Mouse (Mus musculus): ENCODE results near the gene Nol7. TPM values are rescaled to one million over a fixed set of nuclear protein-coding genes. Genes with fewer than 3 reads are reported as not detected.

Gene Nol7
- polyA plus RNA-seq, 1 experiment: 62.1 TPM

DNA sequence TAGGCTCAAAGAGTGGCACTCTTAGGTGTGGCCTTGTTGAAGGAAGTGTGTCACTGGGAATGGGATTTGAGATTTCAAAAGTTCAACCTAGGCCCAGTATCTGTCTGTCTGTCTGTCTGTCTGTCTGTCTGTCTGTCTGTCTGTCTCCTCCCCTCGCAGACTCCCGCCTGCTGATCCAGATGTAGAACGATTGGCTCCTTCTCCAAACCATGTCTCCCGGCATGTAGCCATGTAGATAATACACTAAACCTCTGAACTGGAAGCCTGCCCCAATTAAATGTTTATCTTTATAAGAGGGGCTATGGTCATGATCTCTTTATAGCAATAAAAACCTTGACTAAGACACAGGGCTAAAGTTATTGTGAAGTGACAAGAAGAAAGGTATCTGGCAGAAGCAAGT, 47.6 kb downstream of the Nol7 start:
- H3K4me3 ChIP-seq (ENCODE audit: extremely low read depth, insufficient read depth, insufficient read length): no peak overlapping the region
- no peak overlapping the region for H3K27ac ChIP-seq (ENCODE audit: insufficient read depth, low read length)
- H3K27me3 ChIP-seq (ENCODE audit: control insufficient read depth, insufficient read depth, low read length): no peaks in the 10 kb centered on the region
- no peak for DNase-seq (ENCODE audit: low read depth in 1 of 2, low spot score in 2 of 2)
- WGBS: 77% methylated on average over 4 of the region's 4 CpGs
- H3K4me1 ChIP-seq (ENCODE audit: control insufficient read depth, insufficient read depth, insufficient read length): peaks cover 14% of the 10 kb centered on the region; the same call in 1 of the 2 replicates
- no peaks in the 10 kb centered on the region for H3K36me3 ChIP-seq (ENCODE audit: control insufficient read depth, insufficient read depth, low read length)
- TF ChIP-seq POLR2A (IDR thresholded peaks at IDR 0.05; ENCODE audit: low read depth, low read length) (no peak), CTCF (IDR thresholded peaks at IDR 0.05; ENCODE audit: extremely low read depth, insufficient read depth, insufficient read length, insufficient replicate concordance) (no peak)

DNA sequence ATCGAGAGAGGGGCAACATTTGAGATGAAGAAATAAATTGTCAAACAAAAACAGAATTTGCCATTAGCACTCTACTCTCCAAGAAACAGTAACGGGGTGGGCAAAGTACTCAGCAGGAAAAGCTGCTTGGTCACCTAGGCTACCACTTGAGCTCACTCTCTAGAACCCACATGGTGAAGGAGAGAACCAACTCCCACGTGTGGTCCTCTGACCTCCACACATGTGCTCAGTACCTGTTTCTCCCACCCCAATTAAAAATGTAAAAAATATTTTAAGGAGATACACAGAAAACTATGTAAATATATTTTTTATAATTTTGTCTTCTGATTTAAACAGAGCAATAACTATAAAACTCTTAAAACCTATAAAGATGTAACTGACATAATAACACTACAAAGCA, 49.5 kb downstream of the Nol7 start:
- Histone ChIP-seq H3K36me3 (ENCODE audit: control insufficient read depth, insufficient read depth, low read length) (no peaks in the 10 kb centered on the region), H3K4me1 (ENCODE audit: control insufficient read depth, insufficient read depth, insufficient read length) (peaks cover 11% of the 10 kb centered on the region), H3K4me3 (ENCODE audit: extremely low read depth, insufficient read depth, insufficient read length) (no peak overlapping the region), H3K27ac (ENCODE audit: insufficient read depth, low read length) (no peak overlapping the region), H3K27me3 (ENCODE audit: control insufficient read depth, insufficient read depth, low read length) (no peaks in the 10 kb centered on the region)
- WGBS: 49% methylated on average over 3 of the region's 3 CpGs
- no peak for TF ChIP-seq CTCF (IDR thresholded peaks at IDR 0.05; ENCODE audit: extremely low read depth, insufficient read depth, insufficient read length, insufficient replicate concordance)
- no peak for TF ChIP-seq POLR2A (IDR thresholded peaks at IDR 0.05; ENCODE audit: low read depth, low read length)
- DNase-seq (ENCODE audit: low read depth in 1 of 2, low spot score in 2 of 2): no peak

GRCm38 (mm10) chr13:43450686-43451085, 52.5 kb downstream of the Nol7 start:
- Histone ChIP-seq H3K36me3 (ENCODE audit: control insufficient read depth, insufficient read depth, low read length) (no peaks in the 10 kb centered on the region), H3K4me3 (ENCODE audit: extremely low read depth, insufficient read depth, insufficient read length) (no peak overlapping the region), H3K27me3 (ENCODE audit: control insufficient read depth, insufficient read depth, low read length) (no peaks in the 10 kb centered on the region), H3K27ac (ENCODE audit: insufficient read depth, low read length) (peak overlapping the region; percentile 54), H3K4me1 (ENCODE audit: control insufficient read depth, insufficient read depth, insufficient read length) (peaks cover 19% of the 10 kb centered on the region)
- no peak for TF ChIP-seq CTCF (IDR thresholded peaks at IDR 0.05; ENCODE audit: extremely low read depth, insufficient read depth, insufficient read length, insufficient replicate concordance)
- TF ChIP-seq POLR2A (IDR thresholded peaks at IDR 0.05; ENCODE audit: low read depth, low read length): no peak
- 84% methylated on average over 3 of the region's 3 CpGs for WGBS
- DNase-seq (ENCODE audit: low read depth in 1 of 2, low spot score in 2 of 2): no peak

GRCm38 (mm10) chr13:43452177-43452576, 54.0 kb downstream of the Nol7 start:
- 63% methylated on average over 2 of the region's 2 CpGs for WGBS
- H3K27ac ChIP-seq (ENCODE audit: insufficient read depth, low read length): peak overlapping the region; percentile 21; the same call in 1 of the 2 replicates
- H3K4me1 ChIP-seq (ENCODE audit: control insufficient read depth, insufficient read depth, insufficient read length): peaks cover 22% of the 10 kb centered on the region

DNA sequence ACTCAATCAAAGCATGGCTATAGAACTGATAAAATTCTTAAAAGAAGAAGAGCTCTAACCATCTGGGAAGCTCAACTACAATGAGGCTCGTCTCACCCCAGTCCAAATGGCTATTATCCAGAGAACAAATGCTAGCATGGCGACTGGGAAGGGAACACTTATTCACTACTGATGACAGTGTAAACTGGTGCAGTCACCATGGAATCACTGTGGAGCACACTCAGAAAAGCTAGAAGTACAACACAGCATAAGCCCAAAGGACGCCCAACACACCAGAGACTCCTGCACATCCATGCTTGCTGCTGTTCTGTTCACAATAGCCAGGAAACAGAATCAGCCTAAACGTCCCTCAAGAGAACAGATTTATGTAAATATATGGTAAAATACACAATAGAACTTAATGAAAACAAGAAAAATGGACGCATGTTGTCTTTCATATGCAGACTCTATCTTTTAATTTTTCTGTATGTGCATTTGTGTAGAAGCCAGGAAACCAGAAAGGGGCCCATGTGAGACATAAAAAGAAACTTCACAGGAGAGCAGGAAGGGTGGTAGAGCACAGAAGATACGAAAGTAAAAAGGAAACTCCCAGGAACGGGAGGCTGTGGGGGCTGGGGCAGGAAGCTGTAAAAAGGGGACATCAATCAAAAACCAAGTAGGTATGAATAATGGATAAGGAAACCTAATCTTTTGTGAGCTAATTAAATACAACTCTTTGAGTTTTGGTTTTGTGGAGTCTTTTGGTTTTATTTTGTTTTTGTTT, 54.8 kb downstream of the Nol7 start:
- H3K27me3 ChIP-seq (ENCODE audit: control insufficient read depth, insufficient read depth, low read length): no peaks in the 10 kb centered on the region
- DNase-seq (ENCODE audit: low read depth in 1 of 2, low spot score in 2 of 2): peak in 1 of 2 experiments; percentile 18
- no peaks in the 10 kb centered on the region for H3K36me3 ChIP-seq (ENCODE audit: control insufficient read depth, insufficient read depth, low read length)
- TF ChIP-seq POLR2A (IDR thresholded peaks at IDR 0.05; ENCODE audit: low read depth, low read length) (no peak), CTCF (IDR thresholded peaks at IDR 0.05; ENCODE audit: extremely low read depth, insufficient read depth, insufficient read length, insufficient replicate concordance) (no peak)
- H3K27ac ChIP-seq (ENCODE audit: insufficient read depth, low read length): peak overlapping the region; percentile 81
- H3K4me1 ChIP-seq (ENCODE audit: control insufficient read depth, insufficient read depth, insufficient read length): peaks cover 18% of the 10 kb centered on the region
- WGBS: 25% methylated on average over 7 of the region's 7 CpGs
- no peak overlapping the region; the same call in 1 of the 2 replicates for H3K4me3 ChIP-seq (ENCODE audit: extremely low read depth, insufficient read depth, insufficient read length)

More at GRCm38 (mm10) chr13:43452177-43452576, 54.0 kb downstream of the Nol7 start:
- H3K4me3 ChIP-seq (ENCODE audit: extremely low read depth, insufficient read depth, insufficient read length): no peak overlapping the region
- DNase-seq (ENCODE audit: low read depth in 1 of 2, low spot score in 2 of 2): no peak
- TF ChIP-seq POLR2A (IDR thresholded peaks at IDR 0.05; ENCODE audit: low read depth, low read length) (no peak), CTCF (IDR thresholded peaks at IDR 0.05; ENCODE audit: extremely low read depth, insufficient read depth, insufficient read length, insufficient replicate concordance) (no peak)
- H3K36me3 ChIP-seq (ENCODE audit: control insufficient read depth, insufficient read depth, low read length): no peaks in the 10 kb centered on the region
- H3K27me3 ChIP-seq (ENCODE audit: control insufficient read depth, insufficient read depth, low read length): no peaks in the 10 kb centered on the region

GRCm38 (mm10) chr13:43454431-43454830, 56.2 kb downstream of the Nol7 start:
- TF ChIP-seq CTCF (IDR thresholded peaks at IDR 0.05; ENCODE audit: extremely low read depth, insufficient read depth, insufficient read length, insufficient replicate concordance): no peak
- TF ChIP-seq POLR2A (IDR thresholded peaks at IDR 0.05; ENCODE audit: low read depth, low read length): no peak
- Histone ChIP-seq H3K4me1 (ENCODE audit: control insufficient read depth, insufficient read depth, insufficient read length) (peaks cover 18% of the 10 kb centered on the region), H3K27me3 (ENCODE audit: control insufficient read depth, insufficient read depth, low read length) (no peaks in the 10 kb centered on the region), H3K4me3 (ENCODE audit: extremely low read depth, insufficient read depth, insufficient read length) (no peak overlapping the region), H3K27ac (ENCODE audit: insufficient read depth, low read length) (peak overlapping the region; percentile 48), H3K36me3 (ENCODE audit: control insufficient read depth, insufficient read depth, low read length) (no peaks in the 10 kb centered on the region)
- 47% methylated on average over 7 of the region's 7 CpGs for WGBS
- no peak for DNase-seq (ENCODE audit: low read depth in 1 of 2, low spot score in 2 of 2)

Other genes with a start within 250 kb of the Nol7 start
- 5.7 and 6.3 TPM in 2 replicates for gene Tbc1d7, start 226.9 kb upstream of the Nol7 start, polyA plus RNA-seq (2012; rRNA removed)
- 2.8 and 3.5 TPM in 2 replicates for gene Gfod1, start 94.2 kb upstream of the Nol7 start, polyA plus RNA-seq (2012; rRNA removed)
- 3.1 and 3.3 TPM in 2 replicates for gene Sirt5, start 32.9 kb upstream of the Nol7 start, polyA plus RNA-seq (2012; rRNA removed)
- 14.4 and 15.7 TPM in 2 replicates for gene Ranbp9, start 82.9 kb downstream of the Nol7 start, polyA plus RNA-seq (2012; rRNA removed)
- 10.0 and 16.6 TPM in 2 replicates for gene Mcur1, start 161.8 kb downstream of the Nol7 start, polyA plus RNA-seq (2012; rRNA removed)
- gene Rnf182, start 217.3 kb downstream of the Nol7 start, polyA plus RNA-seq (2012; rRNA removed): 0.02 TPM in 2 replicates

All from spleen, adult 2 months (tissue).